Mouse (Mus musculus) E14TG2a.4 (cell line): ENCODE results near the gene Hist1h2bm.
"Not testable (repeated sequence)": the region's sequence is repeated elsewhere in the genome, so short reads cannot be mapped to it uniquely, and the experiment has no call there.

Experiments
- H3K27me3 ChIP-seq: 2 replicates; pipeline ENCODE4 v1.6.1; 2014; ENCODE audit warnings: low read length, control low read depth; ENCODE audit not compliant: insufficient read depth
- H3K36me3 ChIP-seq: 2 replicates; pipeline ENCODE4 v1.6.1; 2014; ENCODE audit warnings: low read length, control low read depth; ENCODE audit not compliant: insufficient read depth
- H3K4me1 ChIP-seq: replicated peaks from 2 replicates; pipeline ENCODE4 v1.6.1; 2014; ENCODE audit warnings: low read depth, low read length, control low read depth
- H3K4me3 ChIP-seq: replicated peaks from 2 replicates; pipeline ENCODE4 v1.5.1; 2014; ENCODE audit warnings: mild to moderate bottlenecking, low read length
- H3K9me3 ChIP-seq: 2 replicates; pipeline ENCODE4 v1.6.1; 2014; ENCODE audit warnings: low read length, control low read depth
- CTCF ChIP-seq: conservative IDR thresholded peaks from 2 replicates; pipeline ENCODE4 v1.5.1; 2014; ENCODE audit warnings: low read length
- NANOG ChIP-seq: IDR thresholded peaks from 2 replicates; pipeline ENCODE4 v1.6.1; 2014; ENCODE audit warnings: borderline replicate concordance, low read length, mixed read lengths
- POU5F1 ChIP-seq: IDR thresholded peaks from 2 replicates; pipeline ENCODE4 v1.6.1; 2014; ENCODE audit warnings: low read length, borderline replicate concordance

Hist1h2bm gene

DNA sequence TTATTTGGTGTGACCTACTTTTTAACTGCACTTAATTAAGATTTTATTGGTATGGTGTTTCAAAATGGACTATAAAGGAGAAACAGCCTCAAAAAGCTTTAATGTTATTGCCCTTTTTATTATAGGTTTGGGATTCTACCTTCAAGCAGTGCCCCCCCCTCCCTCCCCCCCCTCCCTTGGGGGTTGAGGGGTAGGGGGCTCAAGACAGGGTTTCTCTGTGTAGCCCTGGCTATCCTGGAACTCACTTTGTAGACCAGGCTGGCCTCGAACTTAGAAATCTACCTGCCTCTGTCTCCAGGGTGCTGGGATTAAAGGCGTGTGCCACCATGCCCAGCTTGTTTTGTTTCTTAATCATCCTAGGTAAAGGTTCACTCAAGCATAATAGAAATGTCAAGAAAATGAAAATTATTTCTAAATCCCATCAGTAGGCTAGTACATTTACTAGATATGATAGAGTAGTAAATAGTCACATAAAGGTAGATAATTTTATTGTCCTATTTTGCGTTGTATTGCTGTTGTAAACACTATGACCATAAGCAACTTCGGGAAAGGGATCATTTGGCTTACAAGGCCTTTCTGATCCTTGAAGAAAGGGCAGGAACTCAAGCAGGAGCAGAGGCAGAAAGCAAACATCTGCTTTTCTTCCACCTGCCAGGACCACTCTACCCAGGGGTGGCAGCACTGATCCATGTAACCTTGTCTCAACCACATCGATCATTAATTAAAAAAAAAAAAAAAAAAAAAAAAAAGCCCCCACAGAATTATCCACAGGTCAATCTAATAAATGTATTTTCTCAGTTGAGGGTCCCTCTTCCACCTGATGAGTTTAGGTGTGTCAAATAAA lies 1.4 kb downstream of the Hist1h2bm start:
- Histone ChIP-seq H3K9me3 (peaks cover 41% of the 10 kb centered on the region), H3K4me3 (no peak overlapping the region), H3K36me3 (no peaks in the 10 kb centered on the region; the same call in 1 of the 2 replicates), H3K27me3 (no peaks in the 10 kb centered on the region), H3K4me1 (peaks cover 23% of the 10 kb centered on the region)
- TF ChIP-seq CTCF (no peak), POU5F1 (no peak), NANOG (no peak)

- no peaks in the 10 kb centered on the region; the same call in 1 of the 2 replicates for H3K36me3 ChIP-seq
- TF ChIP-seq CTCF (no peak), NANOG (no peak), POU5F1 (no peak)
- no peak overlapping the region for H3K4me3 ChIP-seq
- 0 out of 2 replicates have a peak, but pooled peaks cover 5% of the 10 kb centered on the region for H3K27me3 ChIP-seq
- H3K9me3 ChIP-seq, result peaks cover 65% of the 10 kb centered on the region
- H3K4me1 ChIP-seq, result peaks cover under 1% of the 10 kb centered on the region; the same call in 1 of the 2 replicates
These were observed 6.2 kb downstream of the Hist1h2bm start for GRCm38 (mm10) chr13:21727948-21728572.

- no peak for TF ChIP-seq POU5F1
- TF ChIP-seq CTCF, result no peak
- no peak for TF ChIP-seq NANOG
- Histone ChIP-seq H3K36me3 (no peaks in the 10 kb centered on the region; the same call in 1 of the 2 replicates), H3K4me3 (no peak overlapping the region), H3K9me3 (peaks cover 61% of the 10 kb centered on the region), H3K4me1 (peaks cover 12% of the 10 kb centered on the region), H3K27me3 (0 out of 2 replicates have a peak, but pooled peaks cover 5% of the 10 kb centered on the region)
These were observed 7.7 kb downstream of the Hist1h2bm start for GRCm38 (mm10) chr13:21729544-21729943.

GRCm38 (mm10) chr13:21733466-21733865 lies 11.6 kb downstream of the Hist1h2bm start:
- peaks cover 19% of the 10 kb centered on the region for H3K4me1 ChIP-seq
- H3K4me3 ChIP-seq, result no peak overlapping the region
- H3K36me3 ChIP-seq, result no peaks in the 10 kb centered on the region
- H3K9me3 ChIP-seq, result peaks cover 22% of the 10 kb centered on the region
- TF ChIP-seq POU5F1 (no peak), CTCF (peak; percentile 23; the same call in 1 of the 2 replicates), NANOG (no peak)
- 0 out of 2 replicates have a peak, but pooled peaks cover 5% of the 10 kb centered on the region for H3K27me3 ChIP-seq

DNA sequence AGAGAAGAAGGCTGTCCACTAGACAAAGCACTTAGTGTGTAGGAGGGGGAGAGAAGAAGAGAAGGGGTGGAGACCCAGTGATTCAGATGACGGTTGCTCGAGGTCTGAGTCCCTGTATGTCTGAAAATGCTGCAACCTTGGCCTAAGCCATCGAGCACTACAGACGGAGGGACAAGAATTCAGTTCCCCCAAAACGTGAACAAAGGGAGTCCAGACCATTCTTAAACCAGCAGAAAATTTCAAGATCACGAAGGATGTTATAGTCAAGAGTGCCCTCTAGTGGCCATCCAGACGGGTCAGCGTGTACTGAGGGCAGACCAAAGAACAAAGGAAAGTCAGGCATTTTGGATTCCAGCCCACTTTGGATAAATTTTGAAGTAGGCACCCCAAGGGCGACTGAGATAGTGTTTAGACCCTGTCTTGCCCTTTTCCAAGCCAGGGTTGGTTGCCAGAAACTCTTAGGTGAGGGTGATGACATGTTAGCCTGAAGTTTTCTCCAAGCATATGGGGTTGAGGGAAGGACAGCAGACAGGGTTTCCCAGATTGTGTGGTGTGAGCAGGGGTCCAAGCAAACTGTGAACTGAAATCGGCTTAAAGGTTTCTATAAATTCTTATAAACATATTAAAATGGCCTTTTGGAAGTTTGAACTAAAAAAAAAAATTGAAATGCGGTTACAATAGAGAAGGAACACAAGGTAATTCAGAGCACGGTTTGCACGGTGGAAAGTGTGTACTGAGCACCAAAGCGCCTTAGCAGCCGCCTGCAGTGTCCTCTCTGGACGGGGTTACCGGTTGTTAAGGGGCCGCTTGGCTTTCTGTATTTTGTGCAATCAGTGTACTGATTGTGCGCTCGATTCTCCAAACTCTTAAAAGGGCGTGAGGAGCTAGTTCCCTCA lies 12.4 kb downstream of the Hist1h2bm start:
- H3K36me3 ChIP-seq, result no peaks in the 10 kb centered on the region
- peaks cover 19% of the 10 kb centered on the region for H3K4me1 ChIP-seq
- peaks cover 16% of the 10 kb centered on the region for H3K9me3 ChIP-seq
- 0 out of 2 replicates have a peak, but pooled peaks cover 5% of the 10 kb centered on the region for H3K27me3 ChIP-seq
- TF ChIP-seq NANOG (no peak), CTCF (peak; percentile 86)
- peak overlapping the region; percentile 70 for H3K4me3 ChIP-seq

- not testable (repeated sequence) for H3K36me3 ChIP-seq, H3K9me3 ChIP-seq, H3K27me3 ChIP-seq
- peak within 1 kb of the TSS; percentile 70 for H3K4me3 ChIP-seq
- peaks cover 19% of the 10 kb centered on the region for H3K4me1 ChIP-seq
These were observed 13.3 kb downstream of the Hist1h2bm start, which contains the start of gene Hist1h4j for GRCm38 (mm10) chr13:21734906-21735767. Hist1h4j (plus strand) TSS chr13:21735064.

DNA sequence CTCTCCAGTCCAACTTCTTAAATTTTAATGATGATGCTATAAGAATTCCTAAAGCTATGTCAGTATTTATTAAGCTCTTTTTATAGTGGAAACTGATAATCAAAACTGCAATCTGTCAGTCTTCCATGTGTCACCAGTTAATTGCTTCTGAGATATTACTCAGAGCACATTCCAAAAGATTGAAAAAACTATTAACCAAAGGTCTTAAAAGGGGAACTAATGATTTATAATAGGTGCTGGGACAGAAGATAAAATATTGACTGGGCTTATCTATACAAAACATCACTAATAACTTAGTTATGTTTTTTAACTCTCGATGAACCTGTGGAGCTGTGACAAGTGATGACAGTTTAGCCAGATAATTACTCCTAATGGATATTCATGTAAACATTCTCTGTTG lies 23.2 kb downstream of the Hist1h2bm start:
- no peak for TF ChIP-seq NANOG
- no peak for TF ChIP-seq POU5F1
- TF ChIP-seq CTCF, result no peak
- H3K9me3 ChIP-seq, result no peaks in the 10 kb centered on the region
- H3K4me3 ChIP-seq, result no peak overlapping the region
- H3K36me3 ChIP-seq, result peaks cover 6% of the 10 kb centered on the region
- H3K27me3 ChIP-seq, result no peaks in the 10 kb centered on the region
- peaks cover 16% of the 10 kb centered on the region for H3K4me1 ChIP-seq
